Comparison of ENCODE assay signal across 9 mouse cellular contexts in genomic region chr19:37059623-37060022, GRCm38 (mm10).
DNase-seq lines count a peak whose midpoint lies in the region; TF ChIP-seq lines count a peak whose summit lies in the region.
"Had no signal": no experiment of that assay in that cellular context is flagged by ENCODE, and none has a peak within 500 bp of the region (broad histone marks: within the 10 kb centered on the region; RNA-seq: fewer than 3 reads in every experiment).

No protein-coding gene starts in this region.

- no peaks in the 10 kb centered on the region for H3K79me3 ChIP-seq in C2C12 (ENCODE audit: low read depth)

- intact Hi-C loops in heart, postnatal 25 days (cut with DNase I): no loop called here

- no peaks in the 10 kb centered on the region for H3K27me3 ChIP-seq in C2C12 (ENCODE audit: control insufficient read depth, insufficient read depth, insufficient read length)
- no peaks in the 10 kb centered on the region for H3K27me3 ChIP-seq in limb, embryonic 10.5 days (ENCODE audit: low read depth, poor library complexity, severe bottlenecking)

- H3K79me2 ChIP-seq in C2C12 (ENCODE audit: control insufficient read depth, insufficient read depth): no peaks in the 10 kb centered on the region

- H3K4me3 ChIP-seq in C2C12 (ENCODE audit: insufficient read depth, poor library complexity, severe bottlenecking): no peak overlapping the region
- no peak overlapping the region for H3K4me3 ChIP-seq in limb, embryonic 10.5 days

- no peak overlapping the region for H3ac ChIP-seq in C2C12 (ENCODE audit: control insufficient read depth, insufficient read length, low read depth)

- DNase-seq in heart, adult 11 months: peak; percentile 95
- no peak for DNase-seq in heart, postnatal 25 days (ENCODE audit: low spot score)
- peak; percentile 47 to 60 for DNase-seq in cerebellum, postnatal 36 days
- peak; percentile 72 to 80 for DNase-seq in kidney, adult 8-10 months
- no peak for DNase-seq in limb, embryonic 10.5 days (ENCODE audit: low spot score)
- no peak for DNase-seq in urinary bladder, adult 2 months (ENCODE audit: low spot score)
- DNase-seq in thymus, postnatal 0 days (ENCODE audit: low spot score): no peak
- DNase-seq: right cerebral cortex, postnatal 4 days had no signal

- no peak overlapping the region for H3K27ac ChIP-seq in limb, embryonic 10.5 days

- H3K9me3 ChIP-seq in limb, embryonic 10.5 days (replicated peaks): no peaks in the 10 kb centered on the region

- TF ChIP-seq CTCF in C2C12 (IDR thresholded peaks at IDR 0.05; ENCODE audit: control insufficient read depth, insufficient read depth, insufficient read length): no peak

- no peaks in the 10 kb centered on the region for H3K4me1 ChIP-seq in limb, embryonic 10.5 days

- WGBS in limb, embryonic 10.5 days: 75% methylated on average over 2 of the region's 2 CpGs

- H3K36me3 ChIP-seq in C2C12 (ENCODE audit: control insufficient read depth, insufficient read depth): no peaks in the 10 kb centered on the region
- H3K36me3 ChIP-seq in limb, embryonic 10.5 days: no peaks in the 10 kb centered on the region

TF ChIP-seq in C2C12, 6 proteins besides CTCF, POLR2A, EP300 and RAD21:
- TF ChIP-seq CEBPB (IDR thresholded peaks at IDR 0.05; ENCODE audit: low read depth): no peak
- TF ChIP-seq MYOG (IDR thresholded peaks at IDR 0.05; ENCODE audit: control insufficient read depth, extremely low read depth, insufficient read length): no peak
- peak; percentile 26 for TF ChIP-seq MYOD1 (IDR thresholded peaks at IDR 0.05; ENCODE audit: control insufficient read depth, insufficient read length, low read depth)
- peak; percentile 39 for TF ChIP-seq MAX (IDR thresholded peaks at IDR 0.05)
- TF ChIP-seq FOSL1 (IDR thresholded peaks at IDR 0.05; ENCODE audit: insufficient read depth, low read length, poor library complexity, severe bottlenecking): no peak

Comparison
In these comparisons a context has a peak if more than half of its experiments do, and no peak if none do; other contexts are left out.
1. DNase-seq: peak in heart, adult 11 months (single experiment), cerebellum, postnatal 36 days (2 of 2) and kidney, adult 8-10 months (2 of 2); none in heart, postnatal 25 days (single experiment), limb, embryonic 10.5 days (single experiment), urinary bladder, adult 2 months (single experiment) and thymus, postnatal 0 days (single experiment).